Mouse (Mus musculus) lung, postnatal 0 days (tissue): ENCODE measurements around the gene Batf. TPM values are rescaled to one million over a fixed set of nuclear protein-coding genes. Genes with fewer than 3 reads are reported as not detected.
A peak's percentile ranks its signal among the peaks of the same experiment; 100 is the strongest.

Experiments
- ATAC-seq: fragments of 200-750 bp; cut with Nextera tagmentation; 2 replicates; pipeline ENCODE4 v1.8.0; 2017; ENCODE audit warnings: moderate library complexity
- DNase-seq: peaks from one replicate; pipeline ENCODE4 v3.0.0-alpha.2; 2016; ENCODE audit warnings: low spot score
- H3K27ac ChIP-seq: fragments of 300-500 bp; sonication (generic); 2 replicates; pipeline ENCODE4 v1.5.1; 2014; ENCODE audit warnings: antibody characterized with exemption, mild to moderate bottlenecking, low read length, mixed read lengths
- H3K27me3 ChIP-seq: fragments of 300-500 bp; sonication (generic); replicated peaks from 2 replicates; pipeline ENCODE4 v1.6.1; 2014; ENCODE audit warnings: low read length, mixed read lengths; ENCODE audit not compliant: insufficient read depth
- H3K36me3 ChIP-seq: fragments of 300-500 bp; sonication (generic); 2 replicates; pipeline ENCODE4 v1.6.1; 2014; ENCODE audit warnings: low read length, mixed read lengths; ENCODE audit not compliant: insufficient read depth
- H3K4me1 ChIP-seq: fragments of 300-500 bp; sonication (generic); 2 replicates; pipeline ENCODE4 v1.6.1; 2014; ENCODE audit warnings: antibody characterized with exemption, low read depth, low read length, mixed read lengths; ENCODE audit not compliant: insufficient read depth
- H3K4me2 ChIP-seq: fragments of 300-500 bp; sonication (generic); replicated peaks from 2 replicates; pipeline ENCODE4 v1.6.1; 2014; ENCODE audit warnings: low read depth, mild to moderate bottlenecking, low read length, moderate library complexity, mixed read lengths
- H3K4me3 ChIP-seq: fragments of 300-500 bp; sonication (generic); 2 replicates; pipeline ENCODE4 v1.5.1; 2014; ENCODE audit warnings: low read depth, low read length
- H3K9ac ChIP-seq: fragments of 300-500 bp; sonication (generic); replicated peaks from 2 replicates; pipeline ENCODE4 v1.6.1; 2014; ENCODE audit warnings: low read depth, mild to moderate bottlenecking
- H3K9me3 ChIP-seq: fragments of 300-500 bp; sonication (generic); 2 replicates; pipeline ENCODE4 v1.6.1; 2016; ENCODE audit warnings: low read length, mixed read lengths
- CTCF ChIP-seq: IDR thresholded peaks from 2 replicates; pipeline ENCODE4 v1.5.1; 2016; ENCODE audit warnings: antibody characterized with exemption, mild to moderate bottlenecking
- EP300 ChIP-seq: IDR thresholded peaks from 2 replicates; pipeline ENCODE4 v1.6.1; 2016; ENCODE audit warnings: antibody characterized with exemption, mild to moderate bottlenecking, control low read depth
- WGBS: fragments of 180-500 bp; shearing (Covaris S2); extraction: QIAGEN DNeasy Blood & Tissue Kit; methylation state at CpG from one replicate; pipeline ENCODE4 v1.1.7; 2014; 5-methylcytosine and 5-hydroxymethylcytosine counted together
- polyA plus RNA-seq: library from polyadenylated mRNA; unstranded; fragments of >200 nt; fragmentation: Nextera tagmentation; extraction: Ambion mirVana; gene quantifications from 2 replicates; pipeline ENCODE4 v1.2.1, GENCODE M21; 2015

Batf gene
- polyA plus RNA-seq, 1 experiment from 2014 or later = 27.9 TPM

- Histone ChIP-seq H3K4me1 (0 out of 2 replicates have a peak, but pooled peaks cover 4% of the 10 kb centered on the region), H3K27ac (no peak overlapping the region), H3K27me3 (no peaks in the 10 kb centered on the region), H3K36me3 (no peaks in the 10 kb centered on the region), H3K9me3 (no peaks in the 10 kb centered on the region), H3K4me2 (peak overlapping the region; percentile 89), H3K4me3 (peak overlapping the region; percentile 57), H3K9ac (no peak overlapping the region)
- TF ChIP-seq EP300 (no peak), CTCF (no peak)
- DNase-seq = no peak
- no peak for ATAC-seq
- WGBS = 69% methylated on average over 10 of the region's 10 CpGs
These were observed 60.9 kb downstream of the Batf start for GRCm38 (mm10) chr12:85747343-85747742.

- H3K9me3 ChIP-seq = no peaks in the 10 kb centered on the region
- no peaks in the 10 kb centered on the region for H3K27me3 ChIP-seq
- 0 out of 2 replicates have a peak, but pooled peaks cover 4% of the 10 kb centered on the region for H3K4me1 ChIP-seq
- TF ChIP-seq CTCF = no peak
- TF ChIP-seq EP300 = no peak
- 84% methylated on average over 9 of the region's 9 CpGs for WGBS
- H3K4me3 ChIP-seq = no peak overlapping the region
- no peak for DNase-seq
- H3K4me2 ChIP-seq = no peak overlapping the region
- no peak overlapping the region for H3K27ac ChIP-seq
- no peak for ATAC-seq
- no peak overlapping the region for H3K9ac ChIP-seq
- no peaks in the 10 kb centered on the region for H3K36me3 ChIP-seq
These were observed 63.4 kb downstream of the Batf start for GRCm38 (mm10) chr12:85749861-85750260.

- Histone ChIP-seq H3K27me3 (no peaks in the 10 kb centered on the region), H3K9me3 (no peaks in the 10 kb centered on the region), H3K4me1 (0 out of 2 replicates have a peak, but pooled peaks cover 3% of the 10 kb centered on the region), H3K9ac (no peak overlapping the region), H3K36me3 (no peaks in the 10 kb centered on the region), H3K27ac (no peak overlapping the region), H3K4me2 (no peak overlapping the region), H3K4me3 (no peak overlapping the region)
- no peak for ATAC-seq
- TF ChIP-seq EP300 = no peak
- TF ChIP-seq CTCF = no peak
- no peak for DNase-seq
- 77% methylated on average over 6 of the region's 6 CpGs for WGBS
These were observed 65.6 kb downstream of the Batf start for GRCm38 (mm10) chr12:85752116-85752515.

- ATAC-seq = no peak
- no peak for TF ChIP-seq CTCF
- TF ChIP-seq EP300 = no peak
These were observed 66.8 kb downstream of the Batf start for GRCm38 (mm10) chr12:85753223-85753622.

GRCm38 (mm10) chr12:85754611-85755265 lies 68.3 kb downstream of the Batf start:
- Histone ChIP-seq H3K9ac (no peak overlapping the region), H3K9me3 (no peaks in the 10 kb centered on the region), H3K4me1 (no peaks in the 10 kb centered on the region), H3K27me3 (no peaks in the 10 kb centered on the region), H3K4me2 (no peak overlapping the region), H3K36me3 (no peaks in the 10 kb centered on the region), H3K27ac (no peak overlapping the region), H3K4me3 (no peak overlapping the region)
- DNase-seq (peak; percentile 24), ATAC-seq (peak; percentile 46; the same call in 1 of the 2 replicates)
- WGBS = 57% methylated on average over 5 of the region's 5 CpGs
- TF ChIP-seq CTCF (no peak), EP300 (no peak)

More at GRCm38 (mm10) chr12:85753223-85753622, 66.8 kb downstream of the Batf start:
- DNase-seq = no peak
- H3K36me3 ChIP-seq = no peaks in the 10 kb centered on the region
- H3K27me3 ChIP-seq = no peaks in the 10 kb centered on the region
- H3K4me1 ChIP-seq = no peaks in the 10 kb centered on the region
- H3K9me3 ChIP-seq = no peaks in the 10 kb centered on the region
- no peak overlapping the region for H3K27ac ChIP-seq
- WGBS = 50% methylated on average over 2 of the region's 2 CpGs
- no peak overlapping the region for H3K9ac ChIP-seq
- no peak overlapping the region for H3K4me2 ChIP-seq
- no peak overlapping the region for H3K4me3 ChIP-seq

GRCm38 (mm10) chr12:85756455-85756854 lies 70.0 kb downstream of the Batf start:
- H3K9ac ChIP-seq = no peak overlapping the region
- no peak for TF ChIP-seq CTCF
- no peak for TF ChIP-seq EP300
- WGBS = 79% methylated on average over 3 of the region's 3 CpGs
- no peak overlapping the region for H3K4me3 ChIP-seq
- H3K36me3 ChIP-seq = no peaks in the 10 kb centered on the region
- H3K27ac ChIP-seq = no peak overlapping the region
- DNase-seq (no peak), ATAC-seq (no peak)
- no peaks in the 10 kb centered on the region for H3K4me1 ChIP-seq
- no peaks in the 10 kb centered on the region for H3K27me3 ChIP-seq
- no peaks in the 10 kb centered on the region for H3K9me3 ChIP-seq
- no peak overlapping the region for H3K4me2 ChIP-seq
